Mouse (Mus musculus) ES-CJ7 (cell line): Measurements from ENCODE around the gene Sema5a.

Source experiments
- DNase-seq: peaks from one replicate; pipeline ENCODE4 v3.0.0; 2011; ENCODE audit warnings: low read depth, low spot score

Sema5a gene

DNA sequence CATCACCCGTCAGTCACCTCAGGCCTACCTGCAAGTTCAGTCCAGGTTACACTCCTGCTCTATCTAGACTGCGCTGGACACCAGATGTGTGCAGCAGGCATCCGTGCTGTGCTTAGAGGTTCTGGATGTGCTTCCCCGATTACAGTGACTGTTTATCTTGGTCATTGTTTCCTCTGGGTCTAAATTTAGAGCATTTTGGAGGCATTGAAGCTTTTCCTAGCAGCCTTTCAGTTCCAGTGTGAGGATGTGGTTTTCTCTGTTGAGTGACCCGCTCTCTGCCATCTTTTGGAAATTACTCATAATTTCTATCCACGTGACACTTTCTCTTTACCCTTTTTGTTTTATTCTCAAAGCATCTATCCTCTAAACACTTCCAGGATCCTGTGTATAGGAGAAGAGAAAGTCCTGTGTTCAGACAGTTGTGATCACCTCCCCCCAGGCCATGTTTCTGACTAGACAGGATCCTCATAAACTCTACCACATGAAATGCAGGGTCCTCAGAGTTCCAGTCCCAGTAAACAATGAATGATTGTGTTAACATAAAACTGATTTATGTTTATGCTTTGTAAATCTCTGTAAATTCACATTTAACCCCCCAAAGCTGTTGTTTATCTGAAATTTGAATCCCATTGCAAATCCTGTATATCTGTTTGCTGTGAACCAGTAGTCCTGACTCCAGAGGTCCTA, 62.1 kb downstream of the Sema5a start:
- no peak for DNase-seq

GRCm38 (mm10) chr15:32310834-32311233, 66.2 kb downstream of the Sema5a start:
- no peak for DNase-seq

DNA sequence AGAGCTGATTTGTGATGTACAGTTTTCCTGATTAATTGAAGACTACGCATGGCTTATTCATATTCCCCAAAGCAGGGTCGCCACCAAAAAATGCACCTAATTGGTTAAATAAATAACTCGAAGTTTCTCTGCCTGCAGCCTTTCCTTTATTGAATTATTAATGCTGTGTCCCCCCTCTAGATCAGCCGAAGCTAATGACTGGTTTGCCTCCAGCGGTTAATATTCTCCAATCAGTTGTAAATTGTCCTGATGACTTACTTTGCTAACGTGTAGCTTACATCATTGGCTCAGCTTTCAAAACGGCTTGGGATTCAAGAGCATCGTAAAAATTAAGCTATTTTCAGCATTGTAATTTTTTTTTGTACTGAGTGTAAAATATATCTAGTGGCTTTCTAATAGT, 66.7 kb downstream of the Sema5a start:
- DNase-seq = no peak

DNA sequence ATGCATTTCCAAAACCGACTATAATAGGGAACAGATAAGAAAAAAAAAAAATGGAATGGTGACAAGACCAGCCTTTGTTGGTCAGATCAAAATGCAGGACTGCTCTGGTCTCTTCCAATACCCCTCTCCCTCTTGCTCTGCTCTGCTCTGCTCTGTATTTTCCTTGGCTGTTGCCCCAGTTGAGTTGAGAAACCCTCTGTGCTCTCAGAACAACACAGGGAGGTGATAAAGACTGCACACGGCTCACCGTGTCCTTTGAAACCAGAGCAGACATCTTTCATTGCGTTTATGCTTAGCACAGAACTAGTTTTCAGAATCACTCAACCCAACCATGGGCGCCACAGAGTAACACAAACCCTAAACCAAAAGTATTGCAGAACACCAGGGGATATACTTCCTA, 72.5 kb downstream of the Sema5a start:
- DNase-seq = no peak

- DNase-seq = no peak
These were observed 76.1 kb downstream of the Sema5a start for GRCm38 (mm10) chr15:32320739-32321138.

DNA sequence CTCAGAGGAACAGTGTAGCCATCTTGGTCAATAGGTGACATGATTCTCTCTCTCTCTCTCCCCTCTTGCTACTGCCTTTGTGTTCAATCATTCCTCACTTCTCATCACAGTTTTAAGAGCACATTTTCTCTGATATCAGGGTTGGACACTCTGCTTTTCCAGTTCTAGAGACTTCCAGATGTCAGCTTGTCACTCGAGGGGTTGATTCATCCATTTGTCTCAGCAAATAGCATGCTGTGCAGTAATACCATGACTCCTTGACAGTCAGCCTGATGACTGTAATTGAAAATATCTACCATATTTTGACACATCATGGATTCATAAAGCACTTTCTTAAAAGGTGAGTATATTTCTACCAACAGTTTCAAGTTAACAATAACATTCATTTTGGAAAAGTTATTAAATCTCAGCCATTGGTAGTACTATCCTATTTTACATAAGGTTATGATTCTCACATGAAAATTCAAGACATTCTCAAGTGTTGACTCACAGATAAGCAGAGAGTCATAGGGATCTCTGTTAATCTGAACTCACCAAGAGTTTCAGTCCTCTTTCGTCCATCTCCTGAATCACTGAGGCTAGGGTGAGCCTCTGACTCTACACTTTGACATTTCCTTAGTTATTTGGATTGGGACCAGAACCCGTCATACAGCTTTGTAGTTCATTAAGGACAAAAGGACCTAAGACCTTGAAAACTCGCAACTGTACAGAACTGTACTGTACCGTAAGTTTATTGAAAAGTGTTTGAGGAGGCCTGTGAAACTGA, 78.0 kb downstream of the Sema5a start:
- DNase-seq = no peak

DNA sequence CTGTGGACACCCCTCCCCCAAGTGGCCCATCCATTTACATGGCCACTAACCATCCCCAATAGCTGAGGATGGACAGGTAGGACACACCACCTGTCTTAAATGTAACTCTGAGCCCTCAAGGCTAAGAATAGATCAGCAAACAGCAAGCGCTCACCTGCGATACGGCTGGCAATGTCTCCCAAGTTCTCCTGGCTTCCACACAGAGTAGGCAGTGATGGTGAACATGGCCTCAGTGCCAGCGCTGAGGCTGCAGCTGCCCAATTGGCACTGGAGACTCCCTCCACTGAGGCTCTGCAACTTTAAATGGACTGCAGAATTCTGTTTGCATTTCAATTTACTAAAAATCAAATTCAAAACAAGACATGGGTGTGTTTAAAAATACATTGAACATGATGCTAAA, 78.6 kb downstream of the Sema5a start:
- no peak for DNase-seq

- DNase-seq = no peak
These were observed 79.5 kb downstream of the Sema5a start for GRCm38 (mm10) chr15:32324105-32324504.

- no peak for DNase-seq
These were observed 83.9 kb downstream of the Sema5a start for GRCm38 (mm10) chr15:32328370-32329004.

DNA sequence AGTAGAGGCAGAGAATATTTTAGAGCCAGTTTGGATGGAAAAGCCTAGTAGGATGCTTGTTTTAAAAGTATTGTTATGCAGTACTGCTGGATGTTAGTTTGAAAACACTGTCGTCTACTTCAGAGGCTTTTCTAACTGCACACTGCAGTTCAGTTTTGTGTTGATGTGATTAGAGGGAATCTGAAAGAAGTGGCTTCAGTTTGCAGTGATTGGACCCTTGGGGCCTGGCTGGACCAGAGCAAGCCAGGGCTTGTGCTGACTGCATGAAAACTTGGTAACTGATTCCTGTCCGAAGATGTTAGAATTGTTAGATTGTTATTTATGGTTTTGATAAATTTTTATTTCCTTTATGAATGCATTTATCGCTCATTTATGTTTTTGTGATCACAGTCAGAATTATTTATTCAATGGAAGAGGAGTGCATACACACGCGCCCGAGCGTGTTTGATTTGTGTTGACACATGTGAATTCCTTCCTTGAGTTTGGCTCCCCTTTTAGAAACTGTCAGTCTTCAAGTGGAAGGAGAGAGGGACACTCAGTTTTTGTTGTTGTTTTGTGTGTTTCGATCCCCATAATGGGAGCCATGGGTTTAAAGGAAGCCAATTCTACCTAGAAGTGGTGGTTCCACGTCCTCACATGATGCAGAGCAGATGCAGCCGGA, 85.2 kb downstream of the Sema5a start:
- DNase-seq = no peak

DNA sequence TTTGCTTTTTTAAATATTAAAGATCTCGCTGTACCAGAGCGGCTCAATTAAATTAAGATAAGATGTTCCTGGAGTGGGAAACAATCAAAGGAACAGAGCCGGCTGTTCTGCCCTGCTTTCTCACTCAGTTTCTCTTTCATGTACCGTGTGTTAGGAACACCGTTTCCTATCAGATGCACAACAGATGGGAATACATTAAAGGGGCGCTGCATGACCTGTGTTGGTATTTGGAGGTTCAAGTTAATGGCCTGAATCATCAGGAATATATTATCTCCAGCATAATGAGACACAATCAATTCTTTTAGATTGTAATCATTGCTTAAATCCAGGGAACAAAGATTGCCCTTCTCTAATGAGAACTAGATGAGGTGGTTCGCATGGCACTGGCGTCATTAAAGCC, 85.8 kb downstream of the Sema5a start:
- DNase-seq = no peak

DNA sequence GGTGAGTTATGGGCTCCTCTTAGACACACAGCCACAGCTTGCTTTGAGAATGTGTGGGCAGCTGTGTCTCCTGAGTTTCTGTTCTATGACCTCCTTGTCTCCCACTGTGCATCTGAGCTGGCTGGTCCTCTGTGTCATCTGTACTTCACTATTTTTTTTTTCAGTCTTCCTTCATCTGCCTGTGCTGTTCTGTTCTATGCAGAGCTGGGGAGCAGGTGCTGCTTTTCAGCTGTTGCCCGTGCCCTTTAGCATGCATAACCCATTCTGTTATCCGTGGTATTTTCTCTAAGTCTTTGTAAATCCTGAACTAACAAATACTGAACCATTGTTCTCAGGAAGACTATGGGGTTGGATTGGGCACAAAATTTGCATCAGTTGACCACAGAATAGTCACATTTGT, 86.4 kb downstream of the Sema5a start:
- DNase-seq = no peak

DNA sequence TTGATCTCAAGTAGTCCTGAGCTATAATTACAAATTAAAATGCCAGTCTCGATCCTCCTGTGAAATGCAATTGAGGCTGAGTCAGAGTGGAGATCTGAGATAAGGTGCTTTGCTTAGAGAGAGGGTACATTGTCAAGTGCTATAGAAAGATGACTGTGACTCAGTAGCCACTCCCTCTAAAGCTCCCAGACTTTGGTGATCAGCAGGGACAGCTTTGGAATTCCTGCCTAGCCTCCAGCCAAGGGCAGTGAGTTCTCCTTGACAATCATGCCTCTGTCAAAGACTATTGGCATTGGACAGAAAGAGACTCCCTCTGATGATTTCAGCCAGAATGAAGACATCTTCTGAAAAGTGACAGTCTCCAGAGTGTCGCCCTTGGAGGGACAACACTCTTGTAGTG, 88.8 kb downstream of the Sema5a start:
- DNase-seq = no peak

DNA sequence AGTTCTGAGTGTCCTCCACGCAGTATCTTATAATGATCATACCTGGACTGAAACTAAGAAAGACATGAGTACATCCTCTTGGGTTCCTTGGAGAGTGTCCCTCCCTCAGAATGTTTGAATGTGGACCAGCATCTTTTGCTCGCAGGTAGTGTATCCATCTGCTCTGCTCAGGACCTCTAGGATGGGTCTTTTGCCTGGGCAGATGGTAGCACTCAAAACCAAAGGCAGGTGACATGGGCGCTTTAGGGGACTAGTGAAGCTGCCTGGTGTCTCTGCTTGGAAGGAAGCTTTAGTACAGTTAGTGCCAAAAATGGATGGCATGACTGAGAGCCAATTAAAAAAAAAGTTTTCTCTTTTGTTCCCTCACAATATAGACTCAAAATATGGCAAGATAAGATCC, 93.2 kb downstream of the Sema5a start:
- DNase-seq = no peak

- no peak for DNase-seq
These were observed 94.2 kb downstream of the Sema5a start for GRCm38 (mm10) chr15:32338721-32339290.

GRCm38 (mm10) chr15:32339426-32339825, 94.8 kb downstream of the Sema5a start:
- DNase-seq = no peak

GRCm38 (mm10) chr15:32341423-32341822, 96.8 kb downstream of the Sema5a start:
- DNase-seq = no peak

DNA sequence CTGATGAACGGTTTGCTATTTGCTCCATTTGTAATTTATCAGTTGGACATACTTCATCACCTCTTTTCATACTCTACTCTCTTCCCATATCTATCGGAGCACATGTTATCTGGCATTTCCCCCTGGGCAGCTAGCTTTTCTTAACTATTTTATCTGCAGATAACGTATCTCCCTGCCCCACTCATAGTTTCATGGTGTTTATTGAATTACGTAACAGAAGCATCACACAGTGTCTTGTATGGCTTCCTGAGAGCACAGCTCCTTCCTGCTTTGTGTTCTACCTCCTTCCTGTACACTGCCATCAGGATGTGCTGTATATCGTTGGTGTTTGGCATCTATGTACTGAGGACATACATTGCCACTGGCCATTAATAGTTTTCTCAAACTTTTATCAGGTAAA, 98.9 kb downstream of the Sema5a start:
- DNase-seq = no peak

DNA sequence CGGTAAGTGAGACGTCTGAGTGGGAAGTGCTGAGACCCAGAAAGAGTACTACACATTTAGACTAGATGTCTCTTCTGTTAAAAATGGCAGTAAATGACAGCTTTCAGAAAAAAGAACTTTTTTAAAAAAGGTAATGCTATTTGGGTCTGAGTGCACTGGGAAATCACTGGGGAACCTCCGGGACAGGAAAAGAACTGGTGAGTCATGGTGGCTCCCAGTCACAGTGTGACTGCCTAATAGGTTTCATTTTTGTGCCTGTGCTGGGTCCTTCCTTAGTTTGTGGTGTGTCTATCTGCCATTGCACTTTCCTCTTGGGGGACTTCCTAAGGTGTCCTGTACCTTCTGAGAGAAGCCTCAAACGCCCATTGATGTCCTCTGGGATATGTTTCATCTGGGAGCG, 102.7 kb downstream of the Sema5a start:
- DNase-seq = no peak

GRCm38 (mm10) chr15:32349276-32349675, 104.7 kb downstream of the Sema5a start:
- DNase-seq = no peak

DNA sequence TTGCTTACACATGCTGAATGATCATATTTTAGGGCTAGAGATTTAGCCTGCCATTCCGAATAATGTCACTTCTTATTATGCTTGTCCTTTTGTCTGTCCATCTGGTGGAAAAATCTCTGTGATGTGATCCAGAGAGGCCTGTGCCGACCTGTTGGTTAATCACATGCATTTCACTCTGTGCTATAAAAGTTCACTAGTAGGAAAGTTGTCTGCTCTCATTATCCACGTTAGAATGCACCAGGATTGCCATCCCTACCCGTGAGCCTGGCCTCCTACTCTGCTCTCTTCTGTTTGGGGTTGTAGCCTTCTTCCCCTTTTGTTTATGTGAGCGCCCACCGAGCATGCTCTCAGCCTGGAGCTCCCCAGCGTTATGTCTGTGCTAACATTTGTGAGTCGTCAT, 108.4 kb downstream of the Sema5a start:
- DNase-seq = no peak

GRCm38 (mm10) chr15:32353513-32353912, 108.9 kb downstream of the Sema5a start:
- no peak for DNase-seq
